Mouse (Mus musculus) brain, embryonic 14.5 days (tissue): ENCODE data around the gene Pdlim7.

ENCODE experiments used
- CTCF ChIP-seq: fragments of 200-500 bp; IDR thresholded peaks from 2 replicates; pipeline ENCODE4 v1.5.1; 2012; ENCODE audit warnings: inconsistent platforms, mild to moderate bottlenecking, moderate library complexity, borderline replicate concordance; ENCODE audit not compliant: insufficient read depth, insufficient read length; ENCODE audit errors: extremely low read depth
- POLR2A ChIP-seq: fragments of 200-500 bp; IDR thresholded peaks from 2 replicates; pipeline ENCODE4 v1.6.1; 2012; ENCODE audit warnings: mild to moderate bottlenecking, inconsistent platforms, borderline replicate concordance; ENCODE audit not compliant: poor library complexity, insufficient read depth, insufficient read length, severe bottlenecking; ENCODE audit errors: extremely low read depth

DNA sequence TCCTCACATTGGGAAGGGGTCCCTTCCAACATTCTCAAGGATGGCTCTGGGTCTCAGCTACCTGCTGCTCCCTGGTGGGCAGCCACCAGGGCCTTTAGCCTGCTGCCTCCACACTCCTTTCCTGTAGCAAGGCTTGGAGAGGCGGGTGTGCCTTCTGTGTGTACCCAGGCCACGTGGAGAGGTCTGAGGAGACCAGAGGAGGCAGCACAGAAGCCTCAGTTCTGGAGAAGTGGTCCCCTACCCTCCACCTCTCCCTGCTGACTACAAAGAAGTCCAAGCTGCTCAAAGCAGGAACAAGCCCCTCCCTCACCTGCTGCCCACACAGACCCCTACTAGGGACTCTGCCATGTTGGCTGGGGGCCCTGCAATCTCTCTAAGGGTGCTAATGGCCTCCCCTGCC is 19.2 kb downstream of the Pdlim7 start:
- TF ChIP-seq CTCF, result no peak
- TF ChIP-seq POLR2A, result no peak
